Mouse (Mus musculus): ENCODE measurements around the gene Mettl6. TPM values are rescaled to one million over a fixed set of nuclear protein-coding genes. Genes with fewer than 3 reads are reported as not detected.

The Mettl6 gene
- polyA plus RNA-seq, 1 experiment from 2014 or later = 23.7 TPM

DNA sequence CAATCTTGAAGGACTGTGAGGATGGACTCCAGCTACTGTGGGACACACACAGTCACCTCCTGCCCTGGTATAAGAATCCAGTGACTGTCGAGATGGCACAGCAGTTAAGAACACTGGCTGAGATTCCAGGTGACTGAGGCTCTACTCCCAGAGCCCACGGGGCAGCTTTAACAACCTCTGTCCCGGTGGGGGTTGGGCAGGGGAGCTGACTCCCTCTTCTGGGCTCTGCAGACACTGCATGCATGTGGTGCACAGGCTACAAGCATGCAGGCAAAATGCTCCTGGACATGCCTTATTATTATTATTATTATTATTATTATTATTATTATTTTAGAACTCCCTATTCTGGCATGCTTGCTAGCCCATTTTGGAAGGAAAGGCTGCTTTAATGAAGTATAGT, 54.6 kb downstream of the Mettl6 start:
- Histone ChIP-seq H3K4me2 (ENCODE audit: low read depth, low read length) (no peak overlapping the region), H3K4me1 (ENCODE audit: control insufficient read depth, low read depth, low read length) (peaks cover 6% of the 10 kb centered on the region), H3K9ac (ENCODE audit: low read depth, low read length) (no peak overlapping the region), H3K36me3 (ENCODE audit: control insufficient read depth, insufficient read depth) (no peaks in the 10 kb centered on the region), H3K27me3 (ENCODE audit: control insufficient read depth, insufficient read depth, low read depth, low read length) (peaks cover 7% of the 10 kb centered on the region), H3K9me3 (replicated peaks; ENCODE audit: control insufficient read depth, low read length) (no peaks in the 10 kb centered on the region), H3K27ac (ENCODE audit: low read length) (no peak overlapping the region), H3K4me3 (ENCODE audit: low read depth, low read length) (no peak overlapping the region)
- WGBS (ENCODE audit: insufficient replicate concordance) = 33% methylated on average over 3 of the region's 3 CpGs
- ATAC-seq (ENCODE audit: low read depth) = no peak

DNA sequence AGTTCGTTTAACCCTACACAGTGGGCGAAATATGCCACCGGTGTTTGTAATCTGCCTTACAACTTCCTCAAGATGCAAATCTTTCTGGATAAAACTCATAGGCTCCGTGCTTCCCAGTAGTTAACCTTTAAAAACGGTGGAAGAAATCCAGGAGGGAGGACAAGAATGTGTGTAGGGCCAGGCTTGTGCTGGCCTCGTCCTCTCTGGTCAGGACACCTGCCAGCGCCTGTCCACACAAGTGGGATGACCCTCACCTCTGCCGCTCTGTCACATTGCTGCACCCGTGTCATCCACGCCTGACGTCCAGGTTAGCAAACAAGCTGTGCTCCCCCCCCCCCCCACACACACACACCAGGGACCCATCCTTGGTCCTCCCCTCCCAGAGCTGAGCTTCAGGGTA, 55.6 kb downstream of the Mettl6 start:
- WGBS (ENCODE audit: insufficient replicate concordance) = 69% methylated on average over 11 of the region's 11 CpGs
- Histone ChIP-seq H3K27ac (ENCODE audit: low read length) (no peak overlapping the region), H3K4me3 (ENCODE audit: low read depth, low read length) (no peak overlapping the region), H3K9me3 (replicated peaks; ENCODE audit: control insufficient read depth, low read length) (no peaks in the 10 kb centered on the region), H3K27me3 (ENCODE audit: control insufficient read depth, insufficient read depth, low read depth, low read length) (peaks cover 14% of the 10 kb centered on the region), H3K4me2 (ENCODE audit: low read depth, low read length) (no peak overlapping the region), H3K4me1 (ENCODE audit: control insufficient read depth, low read depth, low read length) (peaks cover 6% of the 10 kb centered on the region), H3K9ac (ENCODE audit: low read depth, low read length) (no peak overlapping the region), H3K36me3 (ENCODE audit: control insufficient read depth, insufficient read depth) (no peaks in the 10 kb centered on the region)
- no peak for ATAC-seq (ENCODE audit: low read depth)

DNA sequence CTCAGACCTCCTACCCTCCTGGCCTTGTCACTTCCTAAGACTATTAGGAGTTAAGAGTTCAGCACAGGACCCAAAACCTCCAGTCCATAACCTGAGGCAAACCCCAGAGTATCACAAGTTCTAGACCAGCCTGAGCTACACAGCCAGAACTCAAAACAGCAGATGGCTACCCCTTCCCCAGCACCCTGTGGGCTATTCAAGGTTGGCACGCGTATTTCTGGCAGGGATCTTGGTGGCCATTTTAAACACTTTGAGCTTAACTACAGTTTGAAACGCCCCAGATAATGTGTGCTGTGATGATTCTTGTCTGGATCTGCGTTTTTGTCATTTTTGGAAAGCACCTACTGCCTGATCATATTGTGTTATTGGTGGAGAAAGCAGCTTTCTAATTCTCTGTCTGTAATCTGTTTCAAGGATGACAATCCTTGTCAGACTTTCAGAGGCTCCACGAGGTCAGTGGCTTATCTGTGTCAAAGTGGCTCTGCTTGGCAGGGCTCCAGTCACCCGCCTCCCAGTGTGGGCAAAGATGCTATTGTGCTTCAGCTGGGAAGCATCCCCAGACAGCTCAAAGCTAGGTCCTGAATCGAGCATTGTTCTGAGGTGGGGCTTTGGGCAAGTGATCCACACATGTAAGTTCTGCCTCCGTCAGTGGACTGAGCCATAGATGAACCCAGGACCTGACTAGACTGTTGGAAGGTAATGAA, 56.9 kb downstream of the Mettl6 start:
- Histone ChIP-seq H3K4me3 (ENCODE audit: low read depth, low read length) (no peak overlapping the region), H3K4me1 (ENCODE audit: control insufficient read depth, low read depth, low read length) (peaks cover 6% of the 10 kb centered on the region), H3K27me3 (ENCODE audit: control insufficient read depth, insufficient read depth, low read depth, low read length) (peaks cover 14% of the 10 kb centered on the region), H3K27ac (ENCODE audit: low read length) (no peak overlapping the region), H3K9ac (ENCODE audit: low read depth, low read length) (no peak overlapping the region), H3K4me2 (ENCODE audit: low read depth, low read length) (no peak overlapping the region), H3K36me3 (ENCODE audit: control insufficient read depth, insufficient read depth) (no peaks in the 10 kb centered on the region), H3K9me3 (replicated peaks; ENCODE audit: control insufficient read depth, low read length) (no peaks in the 10 kb centered on the region)
- no peak for ATAC-seq (ENCODE audit: low read depth)
- 54% methylated on average over 8 of the region's 8 CpGs for WGBS (ENCODE audit: insufficient replicate concordance)

GRCm38 (mm10) chr14:31435930-31436693, 58.7 kb downstream of the Mettl6 start, which contains the start of gene Sh3bp5:
TSS of gene Sh3bp5 (minus strand) at chr14:31436078.
- peaks cover 14% of the 10 kb centered on the region for H3K27me3 ChIP-seq (ENCODE audit: control insufficient read depth, insufficient read depth, low read depth, low read length)
- WGBS (ENCODE audit: insufficient replicate concordance) = 8% methylated on average over 49 of the region's 49 CpGs
- ATAC-seq (ENCODE audit: low read depth) = peak; percentile 84
- H3K27ac ChIP-seq (ENCODE audit: low read length) = peak within 1 kb of the TSS; percentile 73
- H3K9me3 ChIP-seq (replicated peaks; ENCODE audit: control insufficient read depth, low read length) = no peaks in the 10 kb centered on the region
- peaks cover 17% of the 10 kb centered on the region for H3K4me1 ChIP-seq (ENCODE audit: control insufficient read depth, low read depth, low read length)
- no peaks in the 10 kb centered on the region for H3K36me3 ChIP-seq (ENCODE audit: control insufficient read depth, insufficient read depth)
- peak within 1 kb of the TSS; percentile 71 for H3K4me3 ChIP-seq (ENCODE audit: low read depth, low read length)
- H3K9ac ChIP-seq (ENCODE audit: low read depth, low read length) = peak within 1 kb of the TSS; percentile 77
- H3K4me2 ChIP-seq (ENCODE audit: low read depth, low read length) = peak within 1 kb of the TSS; percentile 76

DNA sequence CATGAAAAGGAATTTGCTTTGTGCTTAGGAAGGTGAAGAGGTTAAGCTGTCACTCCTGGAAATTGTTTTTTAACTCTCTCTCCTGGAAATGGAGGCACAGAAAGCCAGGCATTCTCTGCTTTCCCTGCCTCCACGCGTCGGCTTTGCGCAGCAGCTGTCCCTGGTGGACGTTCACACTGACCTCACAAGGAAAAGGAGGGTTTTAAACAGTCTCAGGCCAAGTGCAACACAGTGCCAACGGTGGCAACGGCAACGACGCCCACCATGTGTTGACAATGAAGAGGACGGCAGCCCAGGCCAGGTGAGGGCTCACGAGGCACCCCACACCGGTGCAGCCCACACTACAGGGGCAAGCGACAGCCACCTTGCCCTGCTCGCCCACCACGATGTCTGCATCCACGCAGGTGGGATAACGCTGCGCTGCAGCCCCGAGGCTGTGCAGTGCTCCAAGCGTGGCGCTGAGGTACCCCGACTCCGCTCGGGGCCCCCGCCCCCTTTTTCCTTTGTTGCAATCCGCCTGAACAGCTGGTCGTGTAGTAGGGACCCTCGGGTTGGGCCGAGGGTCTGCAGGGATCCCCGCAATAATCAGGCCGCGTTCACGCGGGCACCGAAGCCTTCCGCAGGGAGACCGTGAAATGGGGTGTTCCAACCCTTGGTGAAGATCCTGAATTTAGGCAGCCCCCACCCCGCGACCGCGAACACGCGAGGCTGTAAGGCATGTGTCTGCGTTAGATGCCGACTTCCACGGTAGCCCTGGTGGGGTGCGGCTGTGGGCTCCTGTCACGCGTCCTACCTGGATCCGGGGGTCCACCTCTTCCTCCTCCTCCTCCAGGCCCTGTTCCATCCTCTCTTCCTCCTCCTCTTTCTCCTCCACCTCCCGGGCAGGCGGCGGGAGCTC, 59.6 kb downstream of the Mettl6 start:
- Histone ChIP-seq H3K36me3 (ENCODE audit: control insufficient read depth, insufficient read depth) (no peaks in the 10 kb centered on the region), H3K27ac (ENCODE audit: low read length) (peak overlapping the region; percentile 73), H3K4me3 (ENCODE audit: low read depth, low read length) (peak overlapping the region; percentile 71), H3K9me3 (replicated peaks; ENCODE audit: control insufficient read depth, low read length) (no peaks in the 10 kb centered on the region), H3K27me3 (ENCODE audit: control insufficient read depth, insufficient read depth, low read depth, low read length) (peaks cover 14% of the 10 kb centered on the region), H3K9ac (ENCODE audit: low read depth, low read length) (peak overlapping the region; percentile 77), H3K4me1 (ENCODE audit: control insufficient read depth, low read depth, low read length) (peaks cover 17% of the 10 kb centered on the region), H3K4me2 (ENCODE audit: low read depth, low read length) (peak overlapping the region; percentile 76)
- 0 out of 2 replicates have a peak, but pooled peaks have one; percentile 4 for ATAC-seq (ENCODE audit: low read depth)
- 3% methylated on average over 53 of the region's 53 CpGs for WGBS (ENCODE audit: insufficient replicate concordance)

- peaks cover 14% of the 10 kb centered on the region for H3K27me3 ChIP-seq (ENCODE audit: control insufficient read depth, insufficient read depth, low read depth, low read length)
- H3K9ac ChIP-seq (ENCODE audit: low read depth, low read length) = no peak overlapping the region; the same call in 1 of the 2 replicates
- H3K4me3 ChIP-seq (ENCODE audit: low read depth, low read length) = peak overlapping the region; percentile 25; the same call in 1 of the 2 replicates
- peak overlapping the region; percentile 78 for H3K27ac ChIP-seq (ENCODE audit: low read length)
- no peaks in the 10 kb centered on the region for H3K36me3 ChIP-seq (ENCODE audit: control insufficient read depth, insufficient read depth)
- peak overlapping the region; percentile 76 for H3K4me2 ChIP-seq (ENCODE audit: low read depth, low read length)
- H3K4me1 ChIP-seq (ENCODE audit: control insufficient read depth, low read depth, low read length) = peaks cover 17% of the 10 kb centered on the region
- 60% methylated on average over 5 of the region's 5 CpGs for WGBS (ENCODE audit: insufficient replicate concordance)
- no peaks in the 10 kb centered on the region for H3K9me3 ChIP-seq (replicated peaks; ENCODE audit: control insufficient read depth, low read length)
- ATAC-seq (ENCODE audit: low read depth) = no peak
These were observed 60.4 kb downstream of the Mettl6 start for GRCm38 (mm10) chr14:31434426-31434825.

DNA sequence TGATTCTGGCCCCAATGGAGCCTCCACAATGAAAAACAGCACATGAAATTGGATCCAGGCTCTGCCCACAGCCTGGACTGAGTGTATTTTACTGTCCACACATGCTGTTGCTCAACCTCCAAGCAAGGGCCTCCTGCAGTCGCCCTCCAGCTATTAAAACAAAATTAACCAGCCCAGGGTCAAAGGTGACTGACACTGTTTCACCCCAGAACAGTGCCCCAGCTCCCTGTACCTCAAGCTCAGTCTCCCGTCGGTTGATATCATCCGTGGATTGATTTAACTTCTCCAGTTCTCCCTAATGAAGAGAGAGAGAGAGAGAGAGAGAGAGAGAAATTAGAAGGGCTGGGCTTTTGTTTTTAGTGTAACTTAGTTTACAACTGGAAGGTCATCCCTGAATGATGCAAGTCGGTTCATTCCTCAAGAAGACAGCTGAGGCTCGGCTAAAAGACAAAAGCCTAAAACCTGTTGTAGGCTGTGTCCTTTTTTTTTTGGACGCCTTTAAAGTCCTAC, 60.9 kb downstream of the Mettl6 start:
- Histone ChIP-seq H3K27ac (ENCODE audit: low read length) (peak overlapping the region; percentile 78), H3K4me2 (ENCODE audit: low read depth, low read length) (peak overlapping the region; percentile 76), H3K9me3 (replicated peaks; ENCODE audit: control insufficient read depth, low read length) (no peaks in the 10 kb centered on the region), H3K4me1 (ENCODE audit: control insufficient read depth, low read depth, low read length) (peaks cover 19% of the 10 kb centered on the region), H3K27me3 (ENCODE audit: control insufficient read depth, insufficient read depth, low read depth, low read length) (peaks cover 14% of the 10 kb centered on the region), H3K4me3 (ENCODE audit: low read depth, low read length) (peak overlapping the region; percentile 25; the same call in 1 of the 2 replicates), H3K36me3 (ENCODE audit: control insufficient read depth, insufficient read depth) (no peaks in the 10 kb centered on the region), H3K9ac (ENCODE audit: low read depth, low read length) (no peak overlapping the region)
- 37% methylated on average over 7 of the region's 7 CpGs for WGBS (ENCODE audit: insufficient replicate concordance)
- ATAC-seq (ENCODE audit: low read depth) = peak; percentile 76

GRCm38 (mm10) chr14:31433126-31433525, 61.7 kb downstream of the Mettl6 start:
- Histone ChIP-seq H3K9me3 (replicated peaks; ENCODE audit: control insufficient read depth, low read length) (no peaks in the 10 kb centered on the region), H3K4me3 (ENCODE audit: low read depth, low read length) (no peak overlapping the region), H3K36me3 (ENCODE audit: control insufficient read depth, insufficient read depth) (no peaks in the 10 kb centered on the region), H3K4me1 (ENCODE audit: control insufficient read depth, low read depth, low read length) (peaks cover 24% of the 10 kb centered on the region), H3K4me2 (ENCODE audit: low read depth, low read length) (peak overlapping the region; percentile 76), H3K27ac (ENCODE audit: low read length) (peak overlapping the region; percentile 78), H3K27me3 (ENCODE audit: control insufficient read depth, insufficient read depth, low read depth, low read length) (peaks cover 14% of the 10 kb centered on the region), H3K9ac (ENCODE audit: low read depth, low read length) (0 out of 2 replicates have a peak overlapping the region, but pooled peaks have one; percentile 17)
- WGBS (ENCODE audit: insufficient replicate concordance) = 36% methylated on average over 5 of the region's 5 CpGs
- ATAC-seq (ENCODE audit: low read depth) = no peak

All from liver, embryonic 16.5 days (tissue).